ENCODE assay signal across 8 mouse cellular contexts in genomic region chr6:35133579-35134488, GRCm38 (mm10). TPM values are rescaled to one million over a fixed set of nuclear protein-coding genes. Genes with fewer than 3 reads are reported as not detected.
DNase-seq lines count a peak whose midpoint lies in the region; ATAC-seq lines count a peak whose summit lies in the region.

Gene Cnot4 (minus strand): TSS chr6:35133724.

- H3K27me3 ChIP-seq in hindbrain, embryonic 11.5 days (ENCODE audit: control insufficient read depth, insufficient read depth, low read length): no peaks in the 10 kb centered on the region

- H3K4me2 ChIP-seq in hindbrain, embryonic 11.5 days (replicated peaks; ENCODE audit: low read depth, low read length): peak within 1 kb of the TSS; percentile 85

- peak within 1 kb of the TSS; percentile 76 for H3K9ac ChIP-seq in hindbrain, embryonic 11.5 days (ENCODE audit: low read depth, low read length)

- H3K4me3 ChIP-seq in hindbrain, embryonic 11.5 days (ENCODE audit: low read depth, low read length): peak within 1 kb of the TSS; percentile 70

- peak; percentile 99 for ATAC-seq in hindbrain, embryonic 11.5 days (ENCODE audit: low FRiP score)

- no peaks in the 10 kb centered on the region for H3K36me3 ChIP-seq in hindbrain, embryonic 11.5 days (ENCODE audit: control insufficient read depth, insufficient read depth, low read length)

- H3K9me3 ChIP-seq in hindbrain, embryonic 11.5 days (ENCODE audit: control insufficient read depth, low read length): no peaks in the 10 kb centered on the region

- DNase-seq in Muller cell, postnatal 12 days (ENCODE audit: inconsistent ontology term): peak; percentile 99
- DNase-seq in cerebellum, adult 9-11 months: peak; percentile 99
- DNase-seq in frontal cortex, adult 2 months (ENCODE audit: extremely low spot score in 1 of 2, low spot score in 1 of 2): peak; percentile 98 to 99
- peak; percentile 99 for DNase-seq in hindbrain, embryonic 11.5 days (ENCODE audit: low spot score)
- peak; percentile 96 to 98 for DNase-seq in layer of hippocampus, postnatal 10 days (ENCODE audit: low spot score in 2 of 2)
- DNase-seq in lung, postnatal 10 days: peak; percentile 99
- DNase-seq in ovary, postnatal 36 days (ENCODE audit: low spot score): peak; percentile 98
- peak; percentile 98 for DNase-seq in thymus, postnatal 25 days

- H3K27ac ChIP-seq in hindbrain, embryonic 11.5 days (ENCODE audit: low read depth, low read length): peak within 1 kb of the TSS; percentile 70

- WGBS in hindbrain, embryonic 11.5 days: under 1% methylated on average over 55 of the region's 55 CpGs

- no peaks in the 10 kb centered on the region for H3K4me1 ChIP-seq in hindbrain, embryonic 11.5 days (replicated peaks; ENCODE audit: control insufficient read depth, insufficient read depth, low read length)

RNA-seq across cellular contexts. Expression of gene Cnot4, which starts in this region (rescaled TPM):
- 23.8 and 24.0 TPM in 2 replicates for polyA plus RNA-seq in frontal cortex, adult 2 months (2012; rRNA removed)
- polyA plus RNA-seq in hindbrain, embryonic 11.5 days (2014; fragmentation: Nextera tagmentation; extraction: Ambion mirVana): 34.6 and 40.6 TPM in 2 replicates
- total RNA-seq in layer of hippocampus, postnatal 10 days (2021): 10 to 100 TPM; 37.5 to 41.0 TPM

Comparison
In these comparisons a context has a peak if more than half of its experiments do, and no peak if none do; other contexts are left out.
1. Peak in every context shown above with its lines: DNase-seq, ATAC-seq, H3K4me3 ChIP-seq and H3K27ac ChIP-seq.